Mouse (Mus musculus) erythroblast, embryonic 14.5 days (primary cell): ENCODE measurements around the gene Polr2g.

Experiments used
- GATA1 ChIP-seq: IDR thresholded peaks from 2 replicates; pipeline ENCODE4 v1.6.1; 2012; ENCODE audit warnings: low read length, inconsistent platforms, mixed read lengths
- TAL1 ChIP-seq: IDR thresholded peaks from 3 replicates; pipeline ENCODE4 v1.6.1; 2012; ENCODE audit warnings: low read length, inconsistent platforms, mixed read lengths

GRCm38 (mm10) chr19:8819596-8820423, 21.4 kb upstream of the Polr2g start, which contains the start of gene Hnrnpul2:
- TF ChIP-seq TAL1 (no peak), GATA1 (no peak)
